Comparison of ENCODE assay signal across 13 mouse cellular contexts in genomic region chr14:103787547-103787946, GRCm38 (mm10). TPM values are rescaled to one million over a fixed set of nuclear protein-coding genes. Genes with fewer than 3 reads are reported as not detected.
"Had no signal": no experiment of that assay in that cellular context is flagged by ENCODE, and none has a peak within 500 bp of the region (broad histone marks: within the 10 kb centered on the region; RNA-seq: fewer than 3 reads in every experiment).

No protein-coding gene starts in this region.

- H3K4me3 ChIP-seq: kidney, embryonic 15.5 days; liver, embryonic 13.5 days had no signal

- H3K27me3 ChIP-seq: kidney, embryonic 15.5 days; liver, embryonic 13.5 days had no signal

- DNase-seq: kidney, adult 18-20 months; kidney, postnatal 14 days; liver, embryonic 13.5 days; lung, adult 2 months; lung, postnatal 14 days; lung, postnatal 4 days; midbrain, embryonic 14.5 days; thymus, adult 2 months; thymus, postnatal 14 days; thymus, postnatal 4 days had no signal

- H3K36me3 ChIP-seq: kidney, embryonic 15.5 days; liver, embryonic 13.5 days had no signal

- H3K9ac ChIP-seq: kidney, embryonic 15.5 days; liver, embryonic 13.5 days had no signal

- H3K27ac ChIP-seq: kidney, embryonic 15.5 days; liver, embryonic 13.5 days had no signal

- H3K9me3 ChIP-seq: kidney, embryonic 15.5 days; liver, embryonic 13.5 days had no signal

- H3K4me2 ChIP-seq: kidney, embryonic 15.5 days; liver, embryonic 13.5 days; midbrain, embryonic 11.5 days had no signal

- H3K4me1 ChIP-seq: liver, embryonic 13.5 days had no signal

RNA-seq across cellular contexts. Expression of gene Ednrb, which starts 56.7 kb away (rescaled TPM):
- total RNA-seq: megakaryocyte-erythroid progenitor cell, adult 5-6 weeks had no signal
